Mouse (Mus musculus) midbrain, postnatal 0 days (tissue): ENCODE results near the gene Pax3. TPM values are rescaled to one million over a fixed set of nuclear protein-coding genes. Genes with fewer than 3 reads are reported as not detected.

Experiments
- ATAC-seq: fragments of 200-750 bp; cut with Nextera tagmentation; 2 replicates; pipeline ENCODE4 v1.8.0; 2017; ENCODE audit warnings: moderate number of reproducible peaks, mild to moderate bottlenecking, moderate TSS enrichment, moderate library complexity; ENCODE audit not compliant: low FRiP score
- DNase-seq: peaks from one replicate; pipeline ENCODE4 v3.0.0-alpha.2; 2015; ENCODE audit warnings: low spot score
- H3K27ac ChIP-seq: fragments of 300-500 bp; sonication (generic); 2 replicates; pipeline ENCODE4 v1.5.1; 2014; ENCODE audit warnings: low read depth, mild to moderate bottlenecking, low read length, mixed read lengths
- H3K27me3 ChIP-seq: fragments of 300-500 bp; sonication (generic); 2 replicates; pipeline ENCODE4 v1.6.1; 2014; ENCODE audit warnings: low read length, control low read depth, mixed read lengths; ENCODE audit not compliant: insufficient read depth
- H3K36me3 ChIP-seq: fragments of 300-500 bp; sonication (generic); 2 replicates; pipeline ENCODE4 v1.6.1; 2014; ENCODE audit warnings: low read length, control low read depth, mixed read lengths; ENCODE audit not compliant: insufficient read depth
- H3K4me1 ChIP-seq: fragments of 300-500 bp; sonication (generic); 2 replicates; pipeline ENCODE4 v1.6.1; 2014; ENCODE audit warnings: mild to moderate bottlenecking, control low read depth, antibody characterized with exemption, low read length, mixed read lengths; ENCODE audit not compliant: insufficient read depth
- H3K4me2 ChIP-seq: fragments of 300-500 bp; sonication (generic); 2 replicates; pipeline ENCODE4 v1.6.1; 2014; ENCODE audit warnings: low read depth, mild to moderate bottlenecking, low read length, mixed read lengths; ENCODE audit not compliant: poor library complexity, severe bottlenecking
- H3K4me3 ChIP-seq: fragments of 300-500 bp; sonication (generic); 2 replicates; pipeline ENCODE4 v1.5.1; 2014; ENCODE audit warnings: low read depth, mild to moderate bottlenecking, low read length, moderate library complexity
- H3K9ac ChIP-seq: fragments of 300-500 bp; sonication (generic); replicated peaks from 2 replicates; pipeline ENCODE4 v1.6.1; 2014; ENCODE audit warnings: mild to moderate bottlenecking, low read length, moderate library complexity, mixed read lengths; ENCODE audit not compliant: poor library complexity, severe bottlenecking
- H3K9me3 ChIP-seq: fragments of 300-500 bp; sonication (generic); 2 replicates; pipeline ENCODE4 v1.6.1; 2016; ENCODE audit warnings: low read length, control low read depth
- CTCF ChIP-seq: IDR thresholded peaks from 2 replicates; pipeline ENCODE4 v1.5.1; 2016; ENCODE audit warnings: antibody characterized with exemption, mild to moderate bottlenecking
- WGBS: fragments of 180-500 bp; shearing (Covaris S2); extraction: QIAGEN DNeasy Blood & Tissue Kit; methylation state at CpG from one replicate; pipeline ENCODE4 v1.1.7; 2014; 5-methylcytosine and 5-hydroxymethylcytosine counted together
- polyA plus RNA-seq: library from polyadenylated mRNA; unstranded; fragments of >200 nt; fragmentation: Nextera tagmentation; extraction: Ambion mirVana; gene quantifications from 2 replicates; pipeline ENCODE4 v1.2.1, GENCODE M21; 2015
- total RNA-seq: library from RNA; depleted of rRNA; stranded (reverse); fragments of >200 nt; gene quantifications from 2 replicates; pipeline ENCODE4 v1.2.3, GENCODE M21; 2014

Gene Pax3
- total and polyA plus RNA-seq, 2 experiments from 2014 or later = 4.5 to 5.8 TPM

- no peak for TF ChIP-seq CTCF
- H3K27me3 ChIP-seq = peaks cover 47% of the 10 kb centered on the region
- peak overlapping the region; percentile 38; the same call in 1 of the 2 replicates for H3K27ac ChIP-seq
- H3K4me2 ChIP-seq = peak overlapping the region; percentile 32
- no peaks in the 10 kb centered on the region for H3K36me3 ChIP-seq
- ATAC-seq (no peak), DNase-seq (no peak)
- peaks cover 4% of the 10 kb centered on the region; the same call in 1 of the 2 replicates for H3K4me1 ChIP-seq
- H3K9ac ChIP-seq = no peak overlapping the region
- H3K4me3 ChIP-seq = peak overlapping the region; percentile 22; the same call in 1 of the 2 replicates
- H3K9me3 ChIP-seq = no peaks in the 10 kb centered on the region
- WGBS = 24% methylated on average over 19 of the region's 19 CpGs
Observed at GRCm38 (mm10) chr1:78192217-78192735, 4.7 kb downstream of the Pax3 start.

DNA sequence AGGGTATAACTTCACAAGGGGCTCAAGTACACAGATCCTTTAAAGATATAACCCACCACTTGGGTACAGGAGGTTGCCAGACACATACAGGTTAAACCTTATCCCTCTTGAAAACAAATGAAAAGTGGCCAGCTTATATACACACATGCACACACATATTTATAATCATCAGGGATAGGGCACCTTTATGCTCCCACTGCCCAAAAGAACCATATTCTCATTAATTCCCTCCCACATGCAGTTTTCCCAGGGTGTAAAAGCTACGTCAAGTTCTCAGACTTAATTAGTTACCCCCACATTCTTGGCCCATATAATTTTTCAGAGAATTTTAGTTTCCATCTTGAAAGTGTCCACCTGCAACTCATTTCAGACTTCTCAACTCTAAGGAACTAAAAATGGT is 5.2 kb downstream of the Pax3 start:
- DNase-seq (no peak), ATAC-seq (no peak)
- Histone ChIP-seq H3K4me3 (no peak overlapping the region), H3K4me1 (peaks cover 4% of the 10 kb centered on the region; the same call in 1 of the 2 replicates), H3K9me3 (no peaks in the 10 kb centered on the region), H3K27ac (0 out of 2 replicates have a peak overlapping the region, but pooled peaks have one; percentile 43), H3K9ac (no peak overlapping the region), H3K27me3 (peaks cover 43% of the 10 kb centered on the region), H3K36me3 (no peaks in the 10 kb centered on the region), H3K4me2 (no peak overlapping the region)
- no peak for TF ChIP-seq CTCF
- WGBS = 68% methylated on average over 1 of the region's 1 CpGs

DNA sequence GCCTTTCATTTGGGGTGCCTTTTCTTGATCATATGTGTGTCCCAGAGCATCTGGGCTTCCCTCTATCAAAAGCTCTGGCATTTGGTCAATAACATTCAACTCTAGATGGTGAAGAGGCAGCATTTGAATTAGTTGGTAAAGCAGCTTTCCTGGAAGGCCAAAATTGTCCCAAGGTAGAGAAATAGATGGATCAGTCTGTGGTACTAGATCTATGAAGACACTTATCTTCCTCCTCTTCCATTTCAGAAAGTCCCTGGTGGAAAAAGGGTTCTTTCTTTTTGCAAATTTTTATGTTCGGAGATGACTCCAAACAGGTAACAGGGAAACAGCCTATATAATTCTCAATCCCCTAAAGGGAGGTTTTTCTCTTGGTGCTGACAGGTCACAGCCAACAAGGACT is 5.6 kb downstream of the Pax3 start:
- Histone ChIP-seq H3K4me3 (no peak overlapping the region), H3K9ac (no peak overlapping the region)
- whole genome bisulfite sequencing = 74% methylated on average over 1 of the region's 1 CpGs

DNA sequence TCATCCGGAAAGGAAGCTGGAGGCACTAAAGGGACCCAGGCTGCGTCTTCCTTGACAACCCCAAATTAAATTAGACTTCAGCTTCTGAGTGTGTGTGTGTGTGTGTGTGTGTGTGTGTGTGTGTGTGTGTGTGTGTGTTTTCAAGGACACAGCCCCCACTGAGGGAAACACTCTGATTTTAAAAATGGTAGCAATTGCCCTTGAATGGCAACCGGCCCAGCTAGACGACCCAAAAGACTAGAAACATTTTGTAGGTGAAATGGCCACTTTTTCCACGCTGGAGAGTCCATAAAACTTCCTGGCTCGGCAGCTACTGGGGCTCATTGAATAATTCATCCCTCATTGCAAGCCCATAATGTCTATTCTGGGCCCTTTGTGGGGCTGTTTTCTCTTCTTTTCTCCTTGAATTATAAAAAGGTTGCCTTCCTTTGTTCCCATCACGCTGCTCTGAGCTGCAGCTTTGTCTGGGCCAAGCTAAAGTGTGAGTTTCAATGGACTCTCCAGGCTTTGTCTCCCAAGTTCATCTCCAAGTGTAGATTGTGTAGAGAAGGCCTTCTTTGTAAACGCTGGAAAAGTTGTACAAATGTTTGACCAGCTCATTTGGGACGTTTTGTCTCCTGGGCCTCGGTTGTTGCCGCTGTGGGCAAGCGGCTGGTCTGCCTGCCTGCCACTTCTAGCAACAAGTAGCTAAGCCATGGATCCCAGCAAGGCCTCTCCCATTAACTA is 6.4 kb downstream of the Pax3 start:
- H3K27ac ChIP-seq = peak overlapping the region; percentile 57; the same call in 1 of the 2 replicates
- peaks cover 36% of the 10 kb centered on the region for H3K27me3 ChIP-seq
- no peak overlapping the region for H3K9ac ChIP-seq
- WGBS = 18% methylated on average over 12 of the region's 12 CpGs
- DNase-seq = peak; percentile 70
- H3K36me3 ChIP-seq = no peaks in the 10 kb centered on the region
- no peak for TF ChIP-seq CTCF
- no peak overlapping the region for H3K4me3 ChIP-seq
- H3K4me2 ChIP-seq = no peak overlapping the region
- ATAC-seq = peak; percentile 72
- peaks cover 4% of the 10 kb centered on the region; the same call in 1 of the 2 replicates for H3K4me1 ChIP-seq
- no peaks in the 10 kb centered on the region for H3K9me3 ChIP-seq

More for the DNA sequence above, 5.6 kb downstream of the Pax3 start:
- peaks cover 42% of the 10 kb centered on the region for H3K27me3 ChIP-seq
- H3K9me3 ChIP-seq = no peaks in the 10 kb centered on the region
- no peak for ATAC-seq
- DNase-seq = no peak
- no peaks in the 10 kb centered on the region for H3K36me3 ChIP-seq
- H3K4me1 ChIP-seq = peaks cover 4% of the 10 kb centered on the region; the same call in 1 of the 2 replicates
- H3K4me2 ChIP-seq = no peak overlapping the region
- peak overlapping the region; percentile 43; the same call in 1 of the 2 replicates for H3K27ac ChIP-seq
- no peak for TF ChIP-seq CTCF

DNA sequence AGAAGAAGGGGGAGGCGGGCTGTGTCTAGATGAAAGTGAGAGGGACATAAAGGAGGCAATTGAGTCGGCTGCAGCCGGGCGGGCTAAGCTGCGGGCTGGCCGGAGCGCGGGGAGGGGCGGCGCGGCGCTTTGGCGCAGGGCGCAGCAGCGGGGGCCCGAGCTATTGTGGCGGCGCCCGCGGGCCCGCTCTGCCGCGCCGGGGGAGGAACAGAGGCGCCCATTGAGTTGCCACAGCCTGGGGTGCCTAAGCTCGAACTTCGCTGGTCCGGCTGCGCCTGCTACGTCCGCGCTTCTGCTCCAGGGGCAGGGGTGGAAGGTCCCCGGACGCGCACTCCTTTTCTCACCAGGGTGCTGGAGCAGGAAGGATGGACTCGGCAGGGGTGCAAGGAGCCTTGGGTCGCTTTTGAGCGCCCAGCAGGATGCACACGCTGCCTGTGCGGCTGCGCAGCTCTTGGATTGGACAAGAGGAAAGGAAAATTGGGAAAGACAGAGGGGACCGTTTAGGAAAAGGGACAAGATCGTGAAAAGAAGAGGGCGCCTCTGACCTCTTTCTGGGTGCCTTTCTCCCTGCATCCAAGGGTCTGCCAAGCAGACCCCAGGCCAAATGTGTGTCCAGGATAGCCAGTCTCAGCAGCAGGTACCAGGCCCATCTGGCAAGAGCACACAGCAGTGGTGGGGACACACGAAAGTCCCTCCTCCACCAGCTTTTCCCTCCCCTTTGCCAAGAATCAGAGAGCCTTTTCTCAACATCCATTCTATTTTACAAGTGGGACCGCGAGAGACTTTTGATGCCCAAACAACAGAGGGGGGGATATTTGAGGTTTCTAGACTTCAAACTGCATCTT is 7.2 kb downstream of the Pax3 start:
- peak overlapping the region; percentile 59 for H3K4me2 ChIP-seq
- peak overlapping the region; percentile 57 for H3K27ac ChIP-seq
- H3K36me3 ChIP-seq = no peaks in the 10 kb centered on the region
- ATAC-seq (peak; percentile 79), DNase-seq (no peak)
- peaks cover 29% of the 10 kb centered on the region for H3K27me3 ChIP-seq
- H3K4me1 ChIP-seq = peaks cover 4% of the 10 kb centered on the region; the same call in 1 of the 2 replicates
- H3K4me3 ChIP-seq = peak overlapping the region; percentile 36
- peak overlapping the region; percentile 51; the same call in 1 of the 2 replicates for H3K9ac ChIP-seq
- no peaks in the 10 kb centered on the region for H3K9me3 ChIP-seq
- no peak for TF ChIP-seq CTCF
- 3% methylated on average over 38 of the region's 47 CpGs for WGBS
